Mouse (Mus musculus) R1 (cell line): ENCODE measurements around the gene Etv6.

ENCODE experiments used
- DNase-seq: peaks from one replicate; pipeline ENCODE4 v3.0.0-alpha.2; 2018; ENCODE audit warnings: low read depth, low spot score

The Etv6 gene

DNA sequence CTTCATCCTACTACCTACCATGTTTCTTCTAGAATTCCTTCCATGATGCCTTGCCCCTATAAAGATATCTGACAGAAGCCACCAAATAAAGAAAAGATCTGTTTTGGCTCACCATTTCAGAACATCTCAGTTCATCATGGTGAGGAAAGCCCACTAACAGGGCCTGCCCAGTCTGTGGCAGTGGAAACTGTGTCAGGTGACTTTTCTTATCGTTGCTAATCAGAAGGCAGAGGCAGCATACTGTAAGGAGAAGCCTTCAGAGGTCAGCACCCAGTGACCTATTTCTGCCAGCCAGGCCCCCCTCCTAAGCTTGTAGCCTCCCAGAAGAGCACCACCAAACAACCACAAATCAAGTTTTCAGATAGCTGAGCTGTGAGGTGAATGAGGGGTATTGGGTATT, 135.7 kb downstream of the Etv6 start:
- DNase-seq = no peak

DNA sequence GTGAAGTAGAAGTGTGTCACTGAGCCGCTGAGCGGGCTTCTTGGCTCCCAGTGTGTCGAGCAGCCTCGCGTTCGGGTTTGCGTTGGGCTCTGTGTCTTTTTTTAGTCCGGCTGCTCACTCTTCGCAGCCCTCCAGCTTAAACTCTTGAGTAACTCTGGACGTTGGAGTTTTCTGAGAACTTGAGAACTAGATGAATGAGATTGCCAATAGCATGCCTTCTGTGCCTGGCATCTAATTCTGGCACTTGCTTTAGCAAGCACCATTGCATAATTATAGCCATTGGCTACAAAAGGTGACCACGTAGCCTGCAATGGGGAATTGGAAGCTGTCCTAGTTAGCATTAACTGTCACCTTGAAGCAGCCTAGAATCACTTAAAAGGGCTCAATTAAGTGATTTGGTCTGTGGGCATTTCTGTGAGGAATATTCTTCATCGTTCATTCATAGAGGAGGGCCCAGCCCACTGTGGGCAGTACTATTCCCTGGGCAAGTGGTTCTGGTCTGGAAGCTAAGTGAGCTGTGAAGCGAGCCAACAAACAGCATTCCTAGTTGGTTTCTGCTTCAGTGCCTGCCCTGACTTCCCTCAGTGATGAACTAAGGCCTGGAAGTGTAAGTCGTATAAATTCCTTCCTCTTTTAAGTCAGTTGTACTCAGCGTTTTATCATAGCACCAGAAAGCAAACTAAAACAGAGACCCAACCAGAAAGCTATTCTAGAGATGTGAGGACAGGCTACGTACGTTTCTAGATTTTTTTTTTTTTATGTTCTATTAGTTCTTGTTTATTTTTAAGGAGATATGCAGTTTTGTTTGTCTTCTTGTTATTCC, 136.6 kb downstream of the Etv6 start:
- DNase-seq = no peak

DNA sequence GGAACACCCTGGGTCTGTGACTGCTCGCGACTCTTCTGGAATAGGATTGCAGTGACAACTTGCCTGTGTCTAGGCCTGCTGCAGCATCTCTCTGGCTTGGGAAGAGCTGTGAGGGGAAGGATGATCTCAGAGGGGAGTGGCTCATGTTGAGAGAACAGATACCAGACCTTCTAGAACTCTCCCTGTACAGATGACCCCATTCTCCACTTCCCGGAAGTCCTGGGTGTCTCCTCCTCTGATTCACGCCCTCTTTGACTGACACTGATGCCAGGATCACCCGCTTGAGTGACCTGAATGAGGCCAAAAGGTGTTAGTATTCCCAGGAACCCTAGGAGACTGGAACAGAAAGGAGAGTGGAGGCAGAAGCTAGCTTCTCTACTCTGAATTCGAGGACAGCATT, 137.9 kb downstream of the Etv6 start:
- no peak for DNase-seq

DNA sequence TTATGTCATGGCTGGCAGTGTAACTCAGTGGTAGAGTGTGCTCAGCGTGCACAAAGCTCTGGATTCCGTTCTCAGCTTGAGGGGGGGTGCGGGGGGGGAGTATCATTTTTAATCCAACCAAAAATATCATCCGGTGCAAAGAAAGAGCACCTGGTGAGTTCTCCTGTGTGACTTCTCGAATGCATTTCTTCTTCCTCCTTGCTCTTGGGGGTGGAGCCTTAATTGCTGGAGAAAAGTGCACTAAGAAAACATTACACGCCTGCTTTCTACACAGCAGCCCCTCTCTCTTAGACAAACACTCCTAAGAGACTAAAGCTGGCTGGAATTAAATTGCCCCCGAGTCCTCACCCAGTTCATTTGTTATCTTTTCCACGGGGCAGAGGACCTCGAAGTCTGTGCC, 139.6 kb downstream of the Etv6 start:
- DNase-seq = no peak

DNA sequence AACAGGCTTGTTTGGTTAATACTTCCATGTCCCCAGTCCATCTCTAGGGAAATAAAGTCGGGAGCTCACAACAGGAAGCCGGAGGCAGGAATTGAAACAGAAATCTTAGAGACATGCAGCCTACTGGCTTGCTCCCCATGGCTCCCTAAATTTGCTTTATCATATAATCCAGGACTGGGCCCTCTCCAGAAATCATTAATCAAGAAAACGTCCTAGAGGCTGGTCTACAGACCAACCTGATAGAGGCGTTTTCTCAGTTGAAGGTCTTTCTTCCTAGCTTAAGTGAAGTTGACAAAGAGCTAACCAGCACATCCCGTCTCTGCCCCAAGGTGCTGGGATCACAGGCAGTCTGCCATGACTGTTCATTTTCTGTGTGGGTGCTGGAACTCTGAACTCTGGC, 141.7 kb downstream of the Etv6 start:
- no peak for DNase-seq

DNA sequence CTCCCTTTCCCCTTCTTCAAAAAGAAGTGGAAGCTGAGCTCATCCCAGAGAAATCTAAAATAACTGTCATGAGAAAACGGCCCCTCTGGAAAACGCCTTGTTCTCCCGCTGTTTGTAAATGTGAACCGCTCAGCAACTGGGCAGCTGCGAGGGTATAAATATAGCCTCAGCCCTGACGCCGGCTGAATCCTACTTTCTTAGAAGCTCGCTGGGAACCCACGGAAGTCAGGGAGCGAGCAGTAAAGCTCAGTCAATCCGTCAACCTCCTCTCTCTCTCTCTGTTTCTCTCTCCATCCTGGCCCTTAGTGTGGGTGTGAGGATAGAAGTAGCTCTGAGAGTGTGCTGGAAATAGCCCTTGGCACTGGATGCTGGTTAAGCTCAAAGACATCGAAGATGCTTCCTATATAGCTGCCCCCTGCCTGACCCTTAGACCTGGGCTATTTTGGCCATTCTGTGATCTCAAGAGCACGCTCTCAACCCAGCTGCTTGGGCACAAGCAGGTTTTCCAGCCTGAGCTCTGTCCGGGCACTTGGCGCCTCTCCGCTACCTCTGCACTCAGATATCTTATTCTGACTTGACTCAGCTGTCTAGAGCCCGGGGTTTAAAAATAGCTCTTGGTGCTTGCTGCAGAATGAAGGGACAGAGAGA, 146.9 kb downstream of the Etv6 start:
- no peak for DNase-seq

DNA sequence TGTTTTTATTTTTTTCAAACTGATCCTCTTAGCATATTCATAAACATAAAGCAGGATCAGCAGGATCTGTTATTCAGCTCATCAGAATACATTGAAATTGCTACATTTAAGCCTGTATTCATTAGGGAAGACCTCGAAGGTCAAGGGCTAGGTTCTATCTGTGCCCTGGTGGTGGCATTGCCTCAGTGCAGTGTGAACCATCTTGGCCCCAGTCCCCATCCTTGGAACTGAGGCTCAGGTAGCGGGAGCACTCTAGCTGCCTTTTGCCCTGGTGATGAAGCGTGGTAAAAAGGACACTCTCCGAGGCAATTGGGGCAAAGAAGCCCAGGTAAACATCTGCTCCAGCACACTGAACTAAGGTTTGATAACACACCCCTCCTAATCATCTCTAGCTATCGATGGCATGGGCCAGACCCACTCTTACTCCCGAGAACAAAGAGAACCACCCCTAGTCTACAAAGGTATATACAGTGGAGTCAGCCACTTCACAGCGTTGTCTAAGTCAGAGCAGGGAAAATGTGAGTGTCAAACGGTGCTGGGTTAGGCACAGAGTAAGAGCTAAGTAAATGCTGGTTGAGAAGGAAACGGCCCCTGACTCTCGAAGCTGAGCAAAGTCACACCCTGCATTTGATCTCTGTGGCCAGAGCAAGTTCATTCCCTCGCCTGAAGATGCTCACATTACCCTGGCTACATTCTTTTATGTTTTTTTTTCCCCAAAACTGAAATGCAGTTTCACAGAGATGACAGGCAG, 148.3 kb downstream of the Etv6 start:
- DNase-seq = no peak

DNA sequence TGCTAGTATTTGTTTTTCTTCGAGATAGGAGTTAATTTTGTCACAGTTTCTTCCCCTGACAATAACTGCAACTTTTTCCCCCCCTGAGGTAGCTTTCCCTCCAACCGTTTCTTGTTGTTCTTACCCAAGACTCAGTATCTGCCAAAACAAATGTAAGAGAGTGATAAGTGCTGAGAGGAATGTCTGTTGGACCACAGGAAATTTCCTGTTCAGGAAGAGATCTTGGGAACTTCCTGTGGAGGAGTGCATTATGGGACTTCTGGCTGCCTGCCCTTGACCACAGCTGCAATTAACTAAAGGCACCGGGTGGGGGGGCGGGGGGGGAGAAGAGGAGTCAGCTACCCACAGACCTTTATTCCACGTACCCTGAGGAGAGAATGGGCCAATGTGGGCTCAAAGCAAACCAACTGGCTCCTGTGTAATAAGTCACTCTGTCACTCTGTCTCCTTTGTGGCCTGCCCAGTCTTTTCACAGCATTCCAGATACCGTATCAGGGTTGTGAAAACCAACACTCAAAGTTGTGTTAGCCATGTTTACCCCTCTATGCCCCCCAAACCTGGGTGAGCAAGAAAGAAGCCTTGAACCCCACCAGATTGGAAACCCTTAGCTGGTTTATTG, 150.9 kb downstream of the Etv6 start:
- DNase-seq = no peak

DNA sequence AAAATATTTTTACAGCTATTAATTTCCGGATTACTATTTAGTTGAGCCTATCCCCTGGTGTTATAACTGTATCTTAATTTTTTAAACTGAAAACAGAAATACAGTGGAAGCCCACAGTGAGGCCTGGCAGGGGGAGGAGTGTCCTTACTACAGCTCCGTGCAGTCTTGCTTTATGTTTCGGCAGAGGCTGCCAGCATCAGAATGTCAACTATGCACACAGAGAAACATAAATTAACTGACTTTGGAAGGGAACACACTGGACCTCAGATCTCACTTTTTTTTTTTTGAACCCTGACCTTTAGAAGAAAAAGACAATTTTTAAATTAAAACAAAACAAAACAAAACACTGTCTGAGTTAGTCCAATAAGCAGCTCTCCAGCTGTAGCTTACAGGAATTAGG, 153.2 kb downstream of the Etv6 start:
- no peak for DNase-seq

DNA sequence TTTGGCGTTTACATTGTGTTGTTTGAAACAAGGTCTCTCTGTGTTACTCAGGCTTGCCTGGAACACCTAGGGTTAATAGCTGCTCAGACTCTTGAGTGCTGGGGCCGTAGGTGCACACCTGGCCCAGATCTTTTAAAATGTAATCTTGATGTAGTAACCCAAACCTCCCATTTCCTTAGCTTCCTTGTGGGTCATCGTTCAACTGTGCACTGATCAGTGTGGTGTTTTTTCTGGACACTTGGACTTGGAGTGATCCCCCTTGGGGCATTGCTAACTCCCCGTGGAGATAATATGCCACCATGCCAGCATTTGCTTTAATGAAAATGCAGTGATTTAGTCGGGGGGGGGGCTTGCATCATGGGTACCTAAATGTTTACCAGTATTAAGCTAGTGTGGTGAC, 153.7 kb downstream of the Etv6 start:
- no peak for DNase-seq

DNA sequence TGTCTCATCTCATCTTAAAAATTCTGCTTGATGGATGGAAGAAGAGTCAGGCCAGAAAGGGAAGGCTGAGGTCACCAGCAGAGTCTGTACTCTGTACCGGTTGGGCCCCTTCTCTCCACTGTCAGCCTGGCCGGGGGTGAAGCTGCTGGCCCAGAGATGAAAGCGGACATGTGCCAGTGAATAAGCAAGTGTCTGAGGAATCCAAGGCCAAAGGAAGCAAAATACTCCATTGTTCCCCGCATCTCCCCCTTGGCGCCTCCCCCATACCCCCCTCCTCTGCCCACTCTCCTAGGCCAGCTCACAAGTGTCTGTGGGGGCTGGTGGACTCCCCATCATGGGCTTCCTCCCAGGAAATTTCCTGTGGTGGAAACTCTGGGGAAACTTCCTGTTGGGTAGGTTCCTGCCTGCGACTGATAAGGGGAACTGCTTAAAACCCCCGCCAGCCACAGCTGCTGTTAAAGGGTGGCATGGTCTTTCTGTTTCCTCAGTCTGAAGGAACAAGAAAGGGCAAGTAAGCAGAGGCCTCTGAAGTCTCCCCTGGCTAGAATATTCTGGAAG, 154.2 kb downstream of the Etv6 start:
- no peak for DNase-seq

DNA sequence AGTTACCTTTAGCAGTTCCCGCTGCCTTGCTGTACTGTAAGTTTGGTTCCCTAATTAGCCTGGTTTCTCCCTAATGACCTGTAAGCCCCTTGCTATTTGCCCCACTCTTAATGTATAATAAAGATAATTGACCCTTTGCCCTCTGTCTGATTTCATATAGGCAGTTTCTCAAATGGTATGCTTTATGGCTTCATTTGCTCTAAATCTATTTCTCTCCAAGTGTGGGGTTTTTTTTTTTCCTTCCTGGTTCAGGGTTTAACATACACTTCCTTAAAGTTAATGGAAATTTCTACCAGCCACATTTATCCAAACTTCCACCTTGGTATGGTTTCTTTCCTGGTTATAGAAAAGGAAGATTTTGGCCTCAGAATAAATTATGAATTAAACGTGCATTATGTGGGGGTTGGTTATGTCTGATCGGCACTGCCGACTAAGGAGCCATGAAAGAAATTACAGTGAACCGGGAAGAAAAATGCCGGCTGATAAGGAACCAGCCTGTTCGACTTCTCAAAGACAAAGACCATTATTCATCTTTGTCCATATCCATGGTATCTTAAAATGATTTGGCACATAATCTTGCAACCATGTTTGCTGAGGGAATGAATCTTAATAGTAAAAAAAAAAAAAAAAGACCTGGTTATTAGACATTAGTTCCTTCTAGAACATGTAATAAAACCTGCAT, 155.2 kb downstream of the Etv6 start:
- no peak for DNase-seq

DNA sequence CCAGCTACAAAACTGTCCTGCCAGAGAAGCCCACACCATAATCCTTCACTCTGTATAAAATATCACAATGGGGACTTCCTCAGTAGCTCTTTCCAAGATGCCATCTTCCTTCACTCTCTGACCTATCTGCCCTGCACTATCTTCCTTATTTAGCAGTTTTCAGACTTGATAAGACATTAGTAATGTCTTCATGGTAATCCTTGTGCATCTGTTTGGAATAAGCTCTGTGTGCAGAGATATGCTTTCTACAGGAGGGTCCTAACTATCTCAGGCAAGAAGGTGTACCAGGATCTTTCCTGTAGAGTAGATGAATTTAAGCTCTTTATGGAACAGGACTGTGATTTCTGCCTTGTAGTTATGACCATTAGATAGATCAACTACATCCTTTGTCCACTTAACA, 157.2 kb downstream of the Etv6 start:
- no peak for DNase-seq

DNA sequence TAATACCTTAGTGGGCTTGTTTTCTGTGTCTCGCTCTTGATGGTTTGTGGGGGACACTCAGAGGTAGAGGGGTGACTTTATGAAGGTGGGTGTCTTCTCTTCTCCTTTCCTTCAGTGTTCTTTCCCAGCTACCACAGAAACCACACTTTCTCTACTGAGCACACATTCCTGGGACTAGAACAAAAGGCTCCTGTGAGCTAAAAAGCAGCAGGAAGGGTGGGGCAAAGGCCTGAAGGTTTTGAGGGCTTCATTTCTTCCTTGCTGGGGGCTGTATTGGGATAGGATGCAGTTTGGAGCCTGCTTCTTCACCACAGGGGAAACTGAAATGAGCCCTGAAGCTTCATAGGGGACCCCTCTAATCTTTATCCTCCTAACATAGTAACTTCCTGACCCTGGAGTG, 164.4 kb downstream of the Etv6 start:
- peak; percentile 84 for DNase-seq

DNA sequence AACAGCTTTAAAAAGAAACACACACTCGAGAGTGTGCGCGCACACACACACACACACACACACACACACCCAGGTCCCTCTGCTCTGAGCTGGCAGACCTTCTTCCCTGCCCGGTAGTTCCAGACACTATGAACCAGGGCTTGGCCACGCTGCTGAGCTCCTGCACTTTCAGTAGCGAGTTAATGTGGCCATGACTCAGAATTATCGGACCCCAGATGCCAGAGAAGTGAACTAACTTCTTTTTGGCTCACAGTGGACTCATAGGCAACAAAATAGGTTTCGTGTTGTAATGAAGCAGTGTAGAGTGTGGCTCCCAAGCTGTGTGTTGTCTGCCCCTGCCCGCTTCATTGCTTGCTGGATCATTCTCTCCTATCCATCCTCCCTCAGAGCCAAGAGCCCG, 165.1 kb downstream of the Etv6 start:
- DNase-seq = no peak

DNA sequence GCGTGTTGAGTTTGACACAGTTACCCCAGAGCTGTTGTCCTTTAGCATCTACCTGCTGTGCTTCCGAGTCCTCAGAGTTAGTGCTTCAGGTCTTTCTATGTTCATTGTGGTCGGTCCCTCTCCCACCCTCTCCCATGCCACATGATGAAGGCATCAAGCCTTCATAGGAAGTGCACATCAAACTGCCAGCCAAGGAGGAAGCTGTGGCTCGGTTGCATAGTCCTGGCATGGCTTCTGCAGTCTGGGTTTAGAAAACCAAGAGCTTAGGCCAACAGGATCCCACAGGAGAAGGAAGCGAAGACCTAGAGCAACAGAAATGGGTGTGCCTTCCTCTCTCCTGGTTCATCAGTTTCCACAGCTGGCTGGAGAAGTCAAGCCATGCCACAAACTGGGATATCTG, 166.7 kb downstream of the Etv6 start:
- no peak for DNase-seq

DNA sequence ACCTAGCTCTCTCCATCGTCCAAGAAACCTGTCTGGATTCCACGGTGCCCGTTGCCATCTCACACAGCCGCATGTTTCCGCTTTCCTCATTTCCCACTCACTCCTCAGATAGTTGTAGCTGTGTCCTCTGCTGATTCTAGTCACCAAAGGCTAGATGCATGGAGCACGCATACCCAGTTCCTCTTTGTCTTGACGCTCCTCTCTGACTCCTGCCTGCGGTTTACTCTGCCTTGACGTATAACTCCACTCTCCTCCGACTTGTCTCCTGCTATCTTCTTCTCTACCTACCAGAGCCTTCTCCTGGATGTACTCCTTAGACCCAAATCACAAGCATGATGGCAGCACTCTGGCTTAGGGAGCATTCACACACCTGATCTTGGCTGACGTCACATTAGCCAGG, 169.7 kb downstream of the Etv6 start:
- DNase-seq = no peak

DNA sequence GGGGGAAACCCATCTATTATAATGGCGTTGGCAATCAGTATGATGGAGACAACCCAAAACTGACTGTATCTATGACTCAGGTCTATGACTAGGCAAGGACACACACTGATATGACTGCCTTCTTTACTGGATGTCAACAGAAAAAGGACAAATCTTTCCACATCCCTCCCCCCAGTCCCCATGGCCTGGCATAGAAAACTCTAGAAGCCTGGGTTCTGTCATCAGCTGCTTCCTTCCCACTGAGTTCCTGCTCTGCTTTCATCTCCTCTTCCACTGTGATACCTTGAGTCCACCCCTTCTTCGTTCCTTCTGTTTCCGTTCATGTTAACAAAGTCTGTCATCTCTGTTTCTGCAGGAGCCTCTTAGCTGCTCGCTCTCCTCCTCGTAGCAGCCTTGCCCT, 170.2 kb downstream of the Etv6 start:
- no peak for DNase-seq

DNA sequence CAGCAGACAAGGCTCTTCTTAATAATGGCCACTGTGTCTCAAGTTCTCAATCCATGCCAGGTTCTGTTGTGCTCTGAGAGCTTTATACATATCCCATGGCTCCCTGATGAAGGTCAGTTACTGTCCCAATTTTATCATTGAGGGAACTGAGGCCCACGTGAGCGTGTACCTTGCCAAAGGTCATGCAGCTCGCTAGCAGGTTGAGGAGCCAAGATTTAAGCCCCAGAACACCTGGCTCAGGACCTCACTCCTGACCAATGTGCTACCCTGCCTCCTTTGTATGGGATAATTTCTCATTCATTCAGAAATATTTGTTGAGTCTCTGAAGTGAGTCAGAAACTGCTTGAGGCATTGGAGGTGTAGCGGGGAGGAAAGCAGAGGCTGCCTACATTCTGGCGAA, 170.8 kb downstream of the Etv6 start:
- no peak for DNase-seq

DNA sequence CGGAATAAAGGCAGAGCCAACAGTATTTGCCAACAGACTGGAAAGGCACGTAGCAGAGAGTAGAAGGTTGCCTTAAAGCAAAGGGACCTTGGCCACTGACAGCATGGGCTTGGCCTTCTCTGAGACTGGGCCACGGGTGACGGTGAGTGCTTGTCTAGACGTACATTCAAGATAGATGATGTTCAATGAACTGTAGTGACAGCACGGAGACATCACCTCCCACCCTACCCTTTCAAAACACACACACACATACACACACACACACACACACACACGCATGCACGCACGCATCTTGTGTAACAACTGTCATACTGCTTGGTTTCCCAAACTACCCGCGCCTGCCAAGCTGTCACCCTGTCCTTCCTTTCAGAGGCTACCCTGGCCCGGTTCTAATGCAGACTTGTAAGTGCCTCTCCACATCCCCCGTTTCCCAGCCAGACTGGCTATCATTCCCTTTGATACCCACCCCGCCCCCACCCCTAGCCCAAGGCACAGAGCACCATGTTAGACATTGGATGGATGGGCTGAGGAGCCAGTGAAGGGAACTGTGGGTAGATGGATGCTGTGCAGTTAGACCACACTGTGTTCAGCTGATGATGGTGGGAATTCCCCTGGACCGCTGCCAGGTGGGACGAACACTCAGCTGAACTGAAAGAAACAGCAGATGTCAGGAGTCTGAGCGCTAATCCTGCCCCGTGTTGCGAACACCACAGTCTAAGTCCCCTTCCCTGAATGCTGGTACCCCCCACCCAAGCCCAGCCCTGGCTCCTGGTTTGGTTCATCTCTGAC, 172.1 kb downstream of the Etv6 start:
- peak; percentile 23 for DNase-seq
